Mouse (Mus musculus): Measurements from ENCODE around the gene Cdipt.

- no peak for TF ChIP-seq CTCF (conservative IDR thresholded peaks at IDR 0.05; ENCODE audit: insufficient read depth, insufficient read length, low read depth, low read length)
- no peak for TF ChIP-seq POLR2A (IDR thresholded peaks at IDR 0.05; ENCODE audit: low read depth, low read length)
These were observed 36.0 kb downstream of the Cdipt start for GRCm38 (mm10) chr7:127011717-127012116.

All from kidney, adult 2 months (tissue).